Mouse (Mus musculus) T-cell, adult 2 months (primary cell): ENCODE measurements around the gene Atp8a1.
"Not testable (repeated sequence)": the region's sequence is repeated elsewhere in the genome, so short reads cannot be mapped to it uniquely, and the experiment has no call there.

ENCODE experiments used
- DNase-seq: peaks from one replicate; pipeline ENCODE4 v3.0.0; 2022; ENCODE audit warnings: low spot score

Gene Atp8a1

DNA sequence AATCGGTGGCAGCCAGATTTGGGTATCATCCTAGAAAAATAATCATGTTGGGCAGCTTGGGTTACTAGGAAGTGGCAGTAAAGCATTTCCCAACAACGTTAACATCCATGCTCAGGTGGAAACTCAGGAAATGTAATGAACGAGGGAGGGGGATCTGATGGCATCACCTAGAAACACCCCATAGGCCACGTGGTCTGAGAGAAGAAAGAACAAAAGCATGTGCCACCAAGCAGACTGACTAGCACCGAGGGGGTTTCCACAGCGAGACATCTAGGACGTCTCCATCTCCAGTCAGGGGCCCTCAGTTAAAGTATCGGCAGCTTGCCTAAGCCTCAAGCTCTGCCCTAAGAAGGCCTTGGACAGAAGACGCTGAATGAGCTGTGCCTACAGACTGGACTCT lies 21.0 kb downstream of the Atp8a1 start:
- no peak for DNase-seq

- DNase-seq, result no peak
These were observed 22.6 kb downstream of the Atp8a1 start for GRCm38 (mm10) chr5:67824600-67824999.

DNA sequence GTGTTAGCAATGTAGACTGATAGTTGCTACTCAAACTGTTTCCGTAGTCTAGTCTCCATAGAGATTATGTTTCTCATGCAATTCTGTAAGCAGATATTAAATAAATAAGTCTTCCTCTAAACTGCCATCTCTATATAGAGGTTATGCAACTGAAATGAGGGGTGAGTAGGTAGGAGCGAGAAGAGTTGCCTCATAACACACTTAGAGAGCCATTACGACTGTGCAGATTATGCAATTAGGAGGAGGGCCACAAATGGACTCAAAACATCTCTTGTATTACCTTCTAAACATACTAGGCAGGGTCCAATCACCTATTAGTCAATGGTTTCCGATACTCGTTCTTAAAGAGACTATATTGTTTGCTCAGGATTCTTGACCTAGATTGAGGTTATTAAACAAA lies 23.5 kb downstream of the Atp8a1 start:
- DNase-seq, result no peak

- no peak for DNase-seq
These were observed 24.6 kb downstream of the Atp8a1 start for GRCm38 (mm10) chr5:67822619-67823018.

- peak; percentile 28 for DNase-seq
These were observed 25.2 kb downstream of the Atp8a1 start for GRCm38 (mm10) chr5:67821987-67822401.

DNA sequence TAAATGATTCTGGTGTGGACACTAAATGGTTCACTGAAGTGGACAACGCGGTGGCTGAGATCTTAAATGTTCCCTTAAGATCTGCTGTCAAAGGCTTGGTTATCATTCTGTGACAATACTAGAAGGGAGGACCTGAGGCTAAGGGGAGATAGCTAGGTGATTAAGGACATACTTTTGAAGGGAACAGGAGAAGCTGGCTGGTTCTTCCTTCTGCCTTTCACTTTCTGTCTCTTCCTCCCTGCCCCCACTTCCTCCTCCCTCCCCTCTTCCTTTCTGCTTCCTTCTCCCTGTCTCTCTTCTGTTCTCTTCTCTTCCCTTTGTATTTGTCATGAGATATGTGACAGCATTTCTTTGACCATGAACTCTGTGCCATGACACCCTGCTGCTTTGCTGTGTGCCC lies 26.0 kb downstream of the Atp8a1 start:
- DNase-seq, result no peak

DNA sequence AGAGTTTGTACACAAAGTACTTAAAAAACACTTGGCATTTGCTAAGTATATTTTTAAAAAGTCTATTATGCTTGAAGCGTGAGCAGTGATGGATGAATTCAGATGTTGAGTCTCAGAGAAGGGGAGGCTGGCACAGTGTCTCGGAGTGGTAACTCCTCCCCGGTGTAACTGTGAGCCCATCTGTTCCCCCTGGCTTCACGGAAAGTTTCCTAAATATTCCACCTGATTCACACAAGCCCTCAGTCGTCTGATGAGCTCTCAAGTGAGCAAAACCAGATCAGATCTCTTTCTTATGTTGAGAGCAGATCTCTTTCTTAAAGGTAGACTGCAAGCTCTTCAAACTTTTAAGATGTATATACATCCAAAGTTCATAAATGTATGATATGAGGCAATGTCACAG lies 27.8 kb downstream of the Atp8a1 start:
- no peak for DNase-seq

- no peak for DNase-seq
These were observed 31.5 kb downstream of the Atp8a1 start for GRCm38 (mm10) chr5:67815572-67816325.

- DNase-seq, result not testable (repeated sequence)
These were observed 32.2 kb downstream of the Atp8a1 start for GRCm38 (mm10) chr5:67815060-67815459.

- no peak for DNase-seq
These were observed 32.7 kb downstream of the Atp8a1 start for GRCm38 (mm10) chr5:67814437-67814965.

- no peak for DNase-seq
These were observed 33.9 kb downstream of the Atp8a1 start for GRCm38 (mm10) chr5:67813334-67813733.

GRCm38 (mm10) chr5:67802174-67803030 lies 44.8 kb downstream of the Atp8a1 start:
- no peak for DNase-seq

DNA sequence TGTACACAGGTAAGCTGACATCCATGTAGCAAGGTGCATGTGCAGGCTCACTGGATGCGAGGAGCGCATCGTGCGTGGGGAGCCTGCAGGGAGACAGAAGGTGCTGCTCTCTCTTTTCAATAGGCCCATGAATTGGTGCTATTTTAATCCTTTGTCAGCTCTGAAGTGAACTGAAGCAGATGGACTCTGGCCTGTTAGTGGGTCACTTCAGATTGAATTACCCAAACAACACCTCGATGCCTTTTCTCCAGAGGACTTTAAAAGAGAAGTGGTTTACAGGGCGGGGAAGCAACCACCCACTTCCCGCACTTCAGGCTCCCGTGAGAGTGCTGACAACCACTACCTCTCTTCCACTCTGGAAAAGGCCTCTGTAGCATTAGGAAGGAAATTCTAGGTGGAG lies 46.4 kb downstream of the Atp8a1 start:
- no peak for DNase-seq

GRCm38 (mm10) chr5:67799785-67800184 lies 47.4 kb downstream of the Atp8a1 start:
- no peak for DNase-seq

- no peak for DNase-seq
These were observed 48.9 kb downstream of the Atp8a1 start for GRCm38 (mm10) chr5:67798348-67798747.

GRCm38 (mm10) chr5:67797006-67797958 lies 50.0 kb downstream of the Atp8a1 start:
- DNase-seq, result no peak

DNA sequence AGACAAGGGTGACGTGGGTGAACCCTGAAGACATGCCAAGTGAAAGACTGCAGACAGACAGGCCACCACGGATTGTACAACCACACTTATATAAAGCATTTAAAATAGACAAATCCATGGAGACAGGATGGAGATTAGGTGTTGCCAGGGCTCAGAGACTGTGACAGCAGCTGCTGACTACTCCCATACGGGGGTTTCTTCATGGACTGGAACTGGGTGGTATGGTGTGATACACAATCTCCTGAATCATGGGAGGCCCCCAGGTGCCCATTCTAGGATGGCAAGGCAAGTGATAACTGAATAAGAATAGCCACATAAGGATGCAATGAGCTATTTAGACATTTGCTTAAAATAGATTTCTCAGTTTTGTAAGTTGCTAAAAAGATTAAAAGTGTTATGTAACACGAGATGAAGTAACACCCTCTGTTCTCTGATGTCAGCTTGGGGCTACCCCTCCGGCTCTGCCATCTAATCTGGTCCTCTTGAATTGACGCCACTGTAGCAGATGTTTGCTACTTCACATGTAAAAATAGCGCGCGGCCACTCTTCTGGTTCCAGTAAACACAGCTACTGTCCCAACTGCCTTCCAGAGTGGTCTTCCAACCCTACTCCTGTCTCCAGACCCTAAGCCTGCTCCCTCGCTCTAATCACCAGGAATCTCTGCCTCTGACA lies 53.0 kb downstream of the Atp8a1 start:
- DNase-seq, result no peak

GRCm38 (mm10) chr5:67782775-67783174 lies 64.5 kb downstream of the Atp8a1 start:
- DNase-seq, result no peak

DNA sequence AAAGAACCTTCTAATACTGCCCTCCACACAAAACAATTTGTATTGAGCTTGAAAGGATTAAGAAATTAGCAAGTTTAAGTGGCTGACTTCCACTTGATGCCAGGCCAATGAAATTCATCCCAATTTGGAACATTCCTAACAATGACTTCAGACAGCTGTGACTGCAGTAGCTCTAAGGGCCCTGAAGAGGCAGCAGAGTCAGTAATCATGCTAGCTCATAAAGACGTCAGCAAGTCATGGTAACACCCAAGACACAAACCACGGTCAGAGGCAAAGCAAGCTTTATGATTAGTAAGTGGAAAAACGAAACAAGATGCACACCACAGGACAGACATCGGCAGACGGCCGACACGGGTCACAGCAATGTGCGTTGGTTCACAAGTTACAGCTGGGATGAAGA lies 69.2 kb downstream of the Atp8a1 start:
- no peak for DNase-seq

DNA sequence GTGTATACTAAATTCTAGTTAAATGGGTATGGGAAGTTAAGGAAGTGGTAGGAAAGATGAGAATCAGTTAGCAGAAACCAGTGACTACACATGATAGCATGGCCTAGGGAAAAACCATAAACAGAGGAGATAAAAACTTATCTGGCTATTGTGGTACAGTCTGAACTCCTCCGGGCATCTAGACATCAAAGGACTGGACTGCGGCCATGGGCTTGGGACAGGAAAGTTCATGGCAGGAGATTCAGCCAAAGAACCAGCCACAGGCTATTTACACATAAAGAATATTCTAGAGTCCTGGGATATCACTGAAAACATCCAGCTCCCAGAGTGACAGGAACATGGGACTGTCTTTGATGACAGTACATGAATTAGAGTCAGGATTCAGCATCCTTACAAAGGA lies 73.0 kb downstream of the Atp8a1 start:
- DNase-seq, result no peak

GRCm38 (mm10) chr5:67768708-67769107 lies 78.5 kb downstream of the Atp8a1 start:
- DNase-seq, result no peak
